Mouse (Mus musculus): Measurements from ENCODE around the gene Ccn6.

The Ccn6 gene

GRCm38 (mm10) chr10:39161406-39161805, 2.2 kb downstream of the Ccn6 start:
- no peak for DNase-seq (ENCODE audit: low read depth, low spot score)

DNA sequence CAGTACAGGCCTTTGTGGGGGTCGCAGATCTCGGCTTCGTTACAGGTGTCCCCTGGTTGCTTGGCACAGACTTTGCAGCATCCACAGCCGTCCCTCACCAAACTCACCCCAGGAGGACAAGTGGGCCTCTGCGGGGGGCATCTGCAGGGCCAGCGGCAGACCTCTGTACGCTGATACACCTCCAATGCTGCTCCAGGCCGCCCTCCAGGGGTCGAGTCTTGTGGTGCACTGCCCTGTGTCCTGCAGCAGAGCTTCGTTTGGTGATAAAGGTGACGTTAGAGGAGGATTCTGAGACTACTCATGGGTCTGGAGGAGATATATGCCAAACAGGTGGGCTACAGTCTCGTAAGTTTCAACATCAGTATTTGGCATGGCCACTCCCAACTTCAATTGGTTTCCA, 5.3 kb downstream of the Ccn6 start:
- DNase-seq (ENCODE audit: low read depth, low spot score): no peak

DNA sequence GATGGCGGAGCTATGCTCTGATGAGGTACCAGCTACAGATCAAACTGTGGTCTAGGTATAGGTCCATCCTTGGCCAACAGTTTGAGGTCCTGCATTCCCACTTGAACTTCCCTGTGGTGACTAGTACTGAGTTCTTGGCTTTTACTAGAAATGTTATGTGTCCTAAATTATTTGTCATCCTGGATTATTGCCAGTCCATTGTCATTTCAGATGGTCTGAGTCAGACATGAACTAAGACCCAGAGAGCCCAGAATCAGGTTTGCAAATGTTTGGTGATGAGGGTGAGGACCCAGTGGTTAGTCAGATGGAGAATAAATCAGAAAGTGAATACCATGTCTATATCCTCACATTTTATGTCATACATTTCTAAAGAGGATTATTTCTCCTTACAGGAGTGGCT, 6.3 kb downstream of the Ccn6 start:
- DNase-seq (ENCODE audit: low read depth, low spot score): no peak

- no peak for DNase-seq (ENCODE audit: low read depth, low spot score)
Measured at GRCm38 (mm10) chr10:39156719-39157118, 6.9 kb downstream of the Ccn6 start.

DNA sequence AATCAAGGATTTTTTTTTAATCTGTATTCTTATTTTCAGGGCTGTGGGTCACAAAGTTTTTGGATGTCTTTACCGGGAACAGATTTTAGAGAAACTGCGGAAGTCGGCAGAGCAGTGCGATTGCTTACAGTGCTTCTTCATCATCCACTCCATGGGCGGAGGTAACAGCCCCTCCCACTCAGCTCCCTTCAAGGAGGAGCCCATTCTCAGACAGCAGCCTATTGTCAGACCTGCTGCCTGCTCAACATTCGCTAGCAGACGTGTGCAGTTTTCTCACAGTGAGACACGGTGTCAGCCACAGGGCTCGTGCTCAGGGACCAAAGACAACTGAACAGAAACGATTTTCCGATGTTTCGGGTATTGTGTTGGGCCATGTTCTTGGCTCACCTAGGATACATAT, 21.4 kb downstream of the Ccn6 start:
- no peak for DNase-seq (ENCODE audit: low read depth, low spot score)

GRCm38 (mm10) chr10:39141401-39141800, 22.2 kb downstream of the Ccn6 start:
- no peak for DNase-seq (ENCODE audit: low read depth, low spot score)

DNA sequence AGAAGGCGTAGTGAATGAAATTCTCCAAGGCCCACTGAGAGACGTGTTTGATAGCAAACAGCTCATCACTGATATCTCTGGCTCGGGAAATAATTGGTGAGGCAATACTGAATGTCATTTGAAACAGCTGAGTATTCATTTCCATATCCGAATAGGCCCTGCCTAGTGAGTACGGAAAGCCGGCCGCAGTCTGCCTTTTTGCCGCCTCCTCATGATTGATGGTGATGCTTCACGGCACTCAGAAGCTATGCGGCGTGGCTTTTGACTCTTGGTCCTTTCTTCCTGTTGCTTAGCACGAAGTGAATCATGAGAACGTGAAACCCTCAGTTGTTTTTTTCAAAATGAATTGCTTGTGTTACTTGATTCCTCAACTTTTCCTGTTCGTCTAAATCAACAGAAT, 22.8 kb downstream of the Ccn6 start:
- DNase-seq (ENCODE audit: low read depth, low spot score): no peak

DNA sequence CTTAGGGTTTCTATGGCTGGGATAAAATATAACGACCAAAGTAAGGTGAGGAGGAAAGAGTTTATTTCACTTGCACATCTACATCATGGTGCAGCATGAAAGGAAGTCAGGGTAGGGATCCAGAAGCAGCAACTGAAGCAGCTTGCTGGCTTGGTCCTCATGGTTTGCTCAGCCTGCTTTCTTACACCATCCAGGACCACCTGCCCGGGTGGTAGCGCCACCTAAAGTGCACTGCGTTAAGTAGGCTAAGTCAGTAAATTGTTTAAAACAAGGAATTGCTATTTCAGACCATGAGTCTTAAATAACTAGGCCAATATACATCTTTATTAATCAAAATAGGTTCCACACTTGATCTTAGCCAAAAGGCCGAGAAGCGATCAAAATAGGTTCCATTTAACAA, 24.8 kb downstream of the Ccn6 start:
- DNase-seq (ENCODE audit: low read depth, low spot score): no peak

- DNase-seq (ENCODE audit: low read depth, low spot score): peak; percentile 4
Measured at GRCm38 (mm10) chr10:39137766-39138165, 25.8 kb downstream of the Ccn6 start.

- DNase-seq (ENCODE audit: low read depth, low spot score): peak; percentile 99
Measured at GRCm38 (mm10) chr10:39133462-39134310, 29.9 kb downstream of the Ccn6 start, which contains the start of the genes Fam229b and Tube1. Fam229b (minus strand) TSS chr10:39133914. Tube1 (plus strand) TSS chr10:39133976.

- peak; percentile 20 for DNase-seq (ENCODE audit: low read depth, low spot score)
Measured at GRCm38 (mm10) chr10:39121412-39121811, 42.2 kb downstream of the Ccn6 start.

GRCm38 (mm10) chr10:39109489-39109874, 54.1 kb downstream of the Ccn6 start:
- no peak for DNase-seq (ENCODE audit: low read depth, low spot score)

DNA sequence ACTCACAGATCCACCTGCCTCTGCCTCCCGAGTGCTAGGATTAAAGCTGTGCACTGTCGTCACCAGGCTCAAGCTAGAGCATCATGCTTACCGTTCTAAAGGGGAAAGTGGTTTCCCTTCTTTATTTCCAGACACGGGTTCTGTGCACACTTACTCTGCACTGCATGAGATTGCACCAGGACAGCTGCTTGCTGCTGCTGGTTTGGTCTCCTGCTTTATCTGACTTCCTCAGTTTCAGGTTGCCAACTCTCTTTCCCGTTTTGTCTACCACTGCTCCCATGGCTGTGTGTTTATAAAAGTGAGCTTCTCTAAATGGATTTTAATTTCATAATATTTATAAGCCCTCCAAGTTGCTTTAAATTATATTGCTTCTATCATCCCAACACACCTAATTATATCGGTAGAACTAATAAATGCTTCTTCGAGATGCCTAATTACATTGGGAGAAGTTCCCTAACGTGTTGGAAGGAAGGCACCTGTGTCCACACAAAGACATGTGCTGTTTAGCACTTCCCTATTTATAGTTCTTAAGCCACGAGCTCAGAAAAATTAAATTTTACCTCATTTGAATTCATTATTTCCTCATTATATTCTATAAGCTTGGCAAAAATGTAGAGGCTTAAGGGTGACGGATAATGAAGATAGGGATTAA, 54.6 kb downstream of the Ccn6 start:
- DNase-seq (ENCODE audit: low read depth, low spot score): no peak

GRCm38 (mm10) chr10:39106935-39107334, 56.7 kb downstream of the Ccn6 start:
- no peak for DNase-seq (ENCODE audit: low read depth, low spot score)

DNA sequence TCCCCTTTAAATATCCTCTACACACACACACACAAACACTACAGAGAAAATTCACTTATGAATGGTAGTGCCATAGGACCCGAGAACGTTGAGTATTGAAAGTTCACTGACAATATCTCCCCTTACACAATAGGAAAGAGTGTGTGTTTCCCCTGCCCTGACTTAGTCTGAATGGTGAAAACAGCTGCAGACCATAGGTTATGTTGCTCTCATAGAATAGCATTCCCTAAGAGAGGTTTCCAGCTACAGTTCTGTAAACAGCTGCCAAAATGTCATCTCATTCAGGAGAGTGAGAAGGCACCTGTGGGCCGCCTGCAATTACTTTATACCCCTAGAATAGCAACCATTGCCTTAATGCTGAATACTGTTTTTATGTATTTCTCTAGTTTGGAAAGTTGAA, 57.2 kb downstream of the Ccn6 start:
- no peak for DNase-seq (ENCODE audit: low read depth, low spot score)

DNA sequence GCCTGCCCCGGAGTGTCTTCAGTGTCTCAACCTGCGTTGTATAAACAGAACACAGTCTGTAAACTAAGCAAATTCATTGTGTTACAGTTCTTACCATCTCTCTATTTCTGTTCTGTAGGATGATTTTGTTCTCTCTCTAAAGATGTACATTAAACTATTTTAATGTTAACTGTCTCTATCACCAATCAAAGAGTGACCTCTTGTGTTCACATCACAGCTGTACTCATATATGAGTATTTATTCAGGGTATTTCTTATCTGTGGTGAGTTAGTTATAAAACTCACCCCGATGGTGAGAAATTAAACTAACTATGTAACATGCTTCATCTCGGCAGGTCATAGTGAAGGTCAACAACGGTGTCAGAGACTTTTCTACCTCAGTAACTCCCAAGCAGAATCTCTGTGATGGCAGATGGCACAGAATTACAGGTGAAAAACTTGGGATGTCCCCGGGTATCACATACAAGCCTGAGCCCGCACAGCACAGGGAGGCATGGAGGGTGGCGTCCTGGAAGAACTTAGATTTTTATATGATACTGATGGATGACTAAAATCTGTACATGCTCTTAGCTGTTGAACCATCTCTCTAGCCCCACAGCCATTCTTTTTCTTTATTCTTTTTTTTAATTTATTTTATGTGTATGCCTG, 58.7 kb downstream of the Ccn6 start:
- no peak for DNase-seq (ENCODE audit: low read depth, low spot score)
